Mouse (Mus musculus) heart, adult 9 months (tissue): Measurements from ENCODE around the gene Samd8.
A peak's percentile ranks its signal among the peaks of the same experiment; 100 is the strongest.

Experiments used
- DNase-seq, 2 experiments: peaks; one replicate each; pipeline ENCODE4 v3.0.0; 2022; ENCODE audit warnings: low spot score in 2 of 2

The Samd8 gene

DNA sequence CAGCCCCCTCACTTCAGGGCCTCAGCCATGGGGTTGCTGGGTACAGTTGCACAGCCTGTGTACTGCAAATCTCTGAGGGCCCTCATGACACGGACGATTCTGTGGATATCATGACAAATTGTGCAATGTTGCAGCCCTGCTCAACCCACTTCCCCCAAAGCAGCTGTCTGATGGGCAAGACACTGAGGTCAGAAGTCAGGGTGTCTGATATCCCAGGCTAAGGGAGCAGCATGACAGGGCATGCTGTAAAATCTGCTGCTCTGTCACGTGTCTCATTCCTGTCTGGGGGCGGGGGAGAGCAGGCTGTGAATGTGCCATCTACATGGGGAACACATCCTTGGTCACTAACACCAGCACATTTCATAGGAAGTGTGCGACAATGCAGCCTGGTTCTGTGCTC lies 5.2 kb upstream of the Samd8 start:
- no peak for DNase-seq

GRCm38 (mm10) chr14:21746251-21746650 lies 4.1 kb upstream of the Samd8 start:
- no peak for DNase-seq

DNA sequence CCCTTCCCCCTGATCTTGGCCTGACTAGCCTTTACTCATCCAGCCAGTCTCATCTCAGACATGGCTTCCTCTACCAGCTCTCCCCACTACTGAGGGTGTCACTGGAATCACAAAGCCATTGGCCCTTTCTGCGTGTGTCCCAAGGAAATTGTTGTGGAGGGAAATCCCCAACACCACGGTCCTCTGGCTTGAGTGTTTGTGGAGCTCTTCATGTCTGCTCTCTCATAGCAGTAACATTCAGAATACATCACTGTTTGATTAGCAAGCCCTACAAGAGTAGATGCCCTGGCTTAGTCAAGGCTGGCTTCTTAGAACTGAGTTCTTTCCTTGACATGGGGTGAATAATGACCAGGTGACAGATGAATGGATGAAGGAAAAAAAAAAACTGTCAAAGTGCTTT lies 3.5 kb upstream of the Samd8 start:
- no peak for DNase-seq

- DNase-seq: no peak
Observed at GRCm38 (mm10) chr14:21747436-21748141, 2.7 kb upstream of the Samd8 start.

GRCm38 (mm10) chr14:21748142-21748870 lies 2.0 kb upstream of the Samd8 start:
- peak in 1 of 2 experiments; percentile 24 for DNase-seq

DNA sequence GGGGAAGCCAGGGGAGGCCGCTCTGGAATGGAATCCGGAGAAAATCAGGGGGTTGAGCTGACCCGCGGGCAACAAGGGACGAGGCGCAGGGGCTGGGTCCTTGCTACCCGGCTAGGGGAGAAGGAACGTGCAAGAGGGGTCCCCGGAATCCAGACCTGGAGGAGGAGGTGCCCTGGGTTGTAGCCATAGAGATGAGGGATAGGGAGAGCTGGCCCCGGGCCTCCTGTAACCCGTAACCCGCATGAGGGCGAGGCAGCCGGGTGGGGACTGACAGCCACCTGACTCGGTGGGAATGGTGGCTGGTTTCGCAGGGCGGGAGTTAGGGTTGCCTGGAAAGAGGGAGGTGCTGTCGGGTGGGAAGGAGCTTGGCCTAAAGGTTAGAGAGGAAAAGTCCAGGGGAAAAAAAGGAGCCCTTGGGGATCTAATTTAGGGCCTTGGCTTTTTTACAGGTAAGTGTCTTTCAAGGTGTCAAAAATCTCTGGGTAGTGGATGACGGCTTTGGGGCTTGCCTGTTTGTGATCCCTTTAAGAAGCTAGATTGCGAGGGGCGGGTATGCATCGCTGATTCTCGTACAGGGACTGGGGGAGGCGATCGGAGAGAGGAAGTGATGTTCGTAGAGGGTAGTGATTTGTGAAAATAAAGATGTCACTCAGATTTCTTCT lies 681 bp downstream of the Samd8 start, which contains the start of gene Dusp13:
Gene Dusp13, minus strand, starts transcription at position 301 of the 662 bp plus-strand sequence.
- peak; percentile 60 to 73 for DNase-seq

DNA sequence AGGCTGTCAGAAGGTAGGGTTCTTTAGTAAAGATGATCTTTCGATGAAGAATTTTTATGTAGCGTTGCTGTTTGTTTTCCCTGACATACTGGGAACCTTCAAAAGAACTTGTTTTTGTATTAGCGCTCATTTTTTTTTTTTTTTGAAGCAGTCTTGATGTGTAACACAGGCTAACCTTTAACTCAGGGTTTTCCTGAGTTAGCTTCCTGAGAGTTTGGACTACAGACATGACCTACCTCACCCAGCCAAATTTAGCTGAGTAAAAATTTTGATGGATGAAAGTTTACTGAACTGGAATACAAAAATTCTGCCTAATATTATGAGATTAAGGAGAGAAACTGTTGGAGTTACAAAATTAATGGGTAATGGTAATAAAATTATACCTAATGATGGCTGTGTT lies 2.1 kb downstream of the Samd8 start:
- DNase-seq: no peak

DNA sequence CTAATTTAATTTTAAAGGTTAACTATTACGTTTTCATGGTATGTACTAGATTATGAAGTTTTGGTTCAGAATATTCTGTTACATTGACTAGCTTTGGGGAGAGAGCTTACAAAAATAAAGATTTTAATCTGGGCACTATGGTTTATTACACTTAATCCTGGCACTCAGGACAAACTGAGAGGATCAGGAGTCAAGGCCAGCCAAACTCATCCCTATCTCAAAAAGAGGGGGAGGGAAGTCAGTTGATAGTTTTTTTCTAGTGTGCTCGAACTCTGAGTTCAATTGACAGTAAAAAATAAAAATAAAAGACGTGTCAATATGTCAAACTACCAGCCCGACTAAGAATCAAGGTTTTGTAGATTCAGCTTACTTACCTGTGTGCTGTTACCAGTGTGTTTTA lies 3.0 kb downstream of the Samd8 start:
- DNase-seq: no peak

GRCm38 (mm10) chr14:21761560-21761959 lies 11.2 kb downstream of the Samd8 start:
- no peak for DNase-seq

- no peak for DNase-seq
Observed at GRCm38 (mm10) chr14:21763736-21764135, 13.4 kb downstream of the Samd8 start.

DNA sequence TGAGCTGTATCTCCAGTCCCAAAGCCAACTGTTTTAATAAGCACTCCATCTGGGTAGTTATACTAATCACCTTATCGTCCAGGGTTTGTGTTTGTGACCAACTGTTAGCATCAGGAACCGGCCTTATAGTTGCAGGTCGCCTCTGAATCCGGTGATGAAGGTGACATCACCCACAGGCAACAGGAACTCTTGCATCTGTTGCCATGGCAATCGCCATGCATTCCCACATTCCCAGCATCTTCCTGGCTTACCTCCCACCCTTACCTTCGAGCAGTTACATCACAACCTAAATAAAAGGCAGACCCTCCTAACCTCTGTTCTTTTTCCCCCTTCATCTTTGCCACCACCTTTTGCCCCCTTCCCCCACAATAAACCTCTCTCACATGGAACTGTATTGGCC lies 14.3 kb downstream of the Samd8 start:
- DNase-seq: no peak

GRCm38 (mm10) chr14:21765754-21766397 lies 15.5 kb downstream of the Samd8 start:
- DNase-seq: no peak

- DNase-seq: no peak
Observed at GRCm38 (mm10) chr14:21766398-21766958, 16.1 kb downstream of the Samd8 start.

DNA sequence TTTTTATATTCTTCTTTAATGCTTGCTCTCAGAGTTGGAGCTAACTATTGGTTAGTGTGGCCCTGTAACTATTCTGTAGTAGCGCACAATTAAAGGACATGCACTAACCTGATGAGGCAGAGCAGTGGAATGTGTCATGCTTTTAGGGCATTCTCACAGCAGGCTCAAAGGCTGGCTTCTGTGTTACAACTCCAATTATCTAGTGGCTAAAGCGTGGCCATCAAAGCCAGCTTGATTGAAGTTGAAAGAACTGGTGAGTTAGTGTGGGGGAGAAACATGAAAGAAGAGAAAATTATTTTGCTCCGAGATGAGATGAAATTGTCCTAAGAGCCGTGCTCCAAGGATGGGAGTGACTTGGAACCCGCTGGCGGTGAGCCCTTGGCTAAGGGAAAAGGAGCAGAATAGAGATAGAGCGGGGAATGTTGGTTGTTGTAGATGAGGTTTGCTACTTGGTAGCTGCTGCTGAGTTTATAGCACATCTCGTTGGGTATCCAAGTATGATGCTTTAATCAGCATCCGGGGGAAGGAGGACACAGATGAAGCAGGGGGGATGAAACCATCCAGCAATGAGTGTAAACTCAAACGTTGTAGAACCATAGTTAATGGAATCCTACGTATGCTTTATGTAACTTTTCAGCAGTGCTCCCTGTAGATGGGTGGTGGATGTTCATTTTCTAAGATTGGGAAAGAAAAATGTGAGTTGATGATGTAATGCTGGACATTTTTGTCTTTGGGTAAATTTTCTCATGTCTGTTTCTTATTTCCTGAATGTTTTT lies 22.4 kb downstream of the Samd8 start:
- peak in 1 of 2 experiments; percentile 12 for DNase-seq

DNA sequence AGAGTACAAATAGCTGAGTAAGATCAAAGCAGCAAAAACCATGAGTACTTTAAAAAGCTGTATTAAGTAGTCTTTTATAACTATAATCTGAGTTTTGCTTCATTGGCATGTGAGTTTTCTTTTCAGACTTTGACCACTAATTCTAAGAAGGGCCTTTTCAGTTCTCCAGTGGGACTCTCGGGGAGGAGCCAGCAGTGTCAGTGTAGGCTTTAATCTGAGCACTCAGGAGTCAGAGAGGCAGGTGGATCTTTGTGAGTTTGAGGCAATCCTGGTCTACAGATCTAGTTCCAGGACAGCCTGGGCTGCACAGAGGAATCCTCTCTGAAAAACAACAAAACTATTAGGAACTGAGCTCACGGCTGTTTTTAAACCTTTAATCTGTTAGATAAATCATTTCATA lies 23.6 kb downstream of the Samd8 start:
- DNase-seq: no peak

- DNase-seq: no peak
Observed at GRCm38 (mm10) chr14:21776201-21776600, 25.9 kb downstream of the Samd8 start.

GRCm38 (mm10) chr14:21786500-21786899 lies 36.2 kb downstream of the Samd8 start:
- DNase-seq: no peak

DNA sequence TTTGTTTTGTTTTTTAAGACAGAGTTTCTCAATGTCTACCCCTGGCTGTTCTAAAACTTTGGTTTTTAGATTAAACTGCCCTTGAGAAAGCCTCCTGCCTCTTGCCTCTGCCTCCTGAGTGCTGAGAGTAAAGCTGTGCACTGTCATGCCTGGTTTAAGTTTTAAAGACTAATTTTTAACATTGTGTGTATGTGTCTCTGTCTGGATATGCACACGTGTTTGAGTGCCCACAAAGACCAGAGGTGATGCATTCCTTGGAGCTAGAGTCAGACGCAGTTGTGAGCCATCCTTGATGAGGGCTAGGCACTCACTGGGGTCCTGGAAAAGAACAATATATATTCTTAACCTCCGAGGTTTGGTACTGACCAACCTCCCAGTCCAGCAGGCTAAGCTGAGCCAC lies 37.0 kb downstream of the Samd8 start:
- no peak for DNase-seq

- DNase-seq: no peak
Observed at GRCm38 (mm10) chr14:21788121-21788520, 37.8 kb downstream of the Samd8 start.

DNA sequence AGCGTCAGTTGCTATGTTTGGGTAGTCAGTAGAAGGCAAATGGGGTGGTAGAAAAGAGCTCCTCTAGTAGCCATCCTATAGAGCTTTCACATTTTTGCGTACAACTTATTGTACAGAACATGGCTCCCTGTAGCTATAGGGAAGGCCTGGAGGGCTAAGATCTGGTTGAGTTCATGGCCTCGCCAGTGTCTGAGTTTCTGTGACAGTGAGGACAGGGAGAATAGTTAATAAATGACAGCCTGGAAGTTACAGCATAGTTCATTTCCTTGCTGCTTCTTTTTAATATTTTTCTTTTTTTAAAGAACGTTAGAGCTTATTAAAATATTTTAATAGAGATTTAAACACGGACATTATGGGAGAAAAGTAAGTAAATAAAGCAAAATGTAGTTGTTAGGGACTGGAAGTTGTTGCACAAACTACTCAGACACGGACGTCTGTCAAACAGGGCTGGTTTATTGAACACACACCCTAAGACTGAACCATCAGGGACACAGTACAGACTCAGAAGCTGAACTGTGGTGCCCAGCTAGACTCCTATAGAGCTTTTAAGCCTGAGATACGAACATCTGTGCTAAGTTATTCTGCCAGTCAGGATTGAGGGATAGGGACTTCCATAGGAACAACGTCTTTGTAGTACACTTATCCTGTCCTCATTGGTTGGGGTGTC lies 40.4 kb downstream of the Samd8 start:
- DNase-seq: no peak

GRCm38 (mm10) chr14:21791722-21792121 lies 41.4 kb downstream of the Samd8 start:
- no peak for DNase-seq
